Mouse (Mus musculus): ENCODE measurements at regions not wholly inside any gene's neighbourhood (a gene's known extent, or its start where the extent isn't known, plus 50 kb on each side); places are given as distances from the start of the nearest gene placed in this dataset.

DNA sequence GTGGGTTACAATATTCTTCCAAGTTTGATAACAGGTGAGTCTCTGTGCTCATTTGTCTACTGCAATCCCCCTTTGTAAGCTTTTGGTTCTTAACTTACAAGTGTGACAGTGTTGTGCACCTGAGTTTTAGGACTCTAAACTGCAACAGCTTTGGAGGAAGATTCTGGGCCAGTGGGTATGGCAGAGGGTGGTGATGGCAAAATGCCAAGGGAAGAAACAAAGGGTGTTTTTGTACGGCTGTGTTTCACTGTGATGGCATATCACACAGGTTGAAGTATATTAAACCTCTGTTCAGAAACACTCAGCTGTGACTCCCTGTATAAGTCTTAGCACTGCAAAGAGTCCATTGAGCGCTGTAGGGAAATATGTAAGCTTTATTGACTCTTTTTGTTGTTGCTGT lies 140.7 kb downstream of the Dad1 start:
- TF ChIP-seq CTCF (IDR thresholded peaks at IDR 0.05; ENCODE audit: low read depth) (no peak), EP300 (IDR thresholded peaks at IDR 0.05; ENCODE audit: low read depth) (no peak)
- Histone ChIP-seq H3K4me3 (ENCODE audit: low read depth, low read length) (no peak overlapping the region), H3K36me3 (replicated peaks; ENCODE audit: control insufficient read depth, insufficient read depth, low read length) (no peaks in the 10 kb centered on the region), H3K27ac (ENCODE audit: low read depth) (no peak overlapping the region), H3K9me3 (replicated peaks; ENCODE audit: control insufficient read depth, low read length) (no peaks in the 10 kb centered on the region), H3K27me3 (ENCODE audit: control insufficient read depth, insufficient read depth, low read length) (no peaks in the 10 kb centered on the region), H3K4me1 (ENCODE audit: control insufficient read depth, insufficient read depth) (peaks cover 11% of the 10 kb centered on the region), H3K9ac (replicated peaks; ENCODE audit: low read depth, low read length) (no peak overlapping the region), H3K4me2 (ENCODE audit: low read depth, low read length) (no peak overlapping the region)
- 57% methylated on average over 2 of the region's 2 CpGs for WGBS
- no peak for DNase-seq (ENCODE audit: low spot score)
- ATAC-seq (ENCODE audit: insufficient read depth, low read depth) = no peak

DNA sequence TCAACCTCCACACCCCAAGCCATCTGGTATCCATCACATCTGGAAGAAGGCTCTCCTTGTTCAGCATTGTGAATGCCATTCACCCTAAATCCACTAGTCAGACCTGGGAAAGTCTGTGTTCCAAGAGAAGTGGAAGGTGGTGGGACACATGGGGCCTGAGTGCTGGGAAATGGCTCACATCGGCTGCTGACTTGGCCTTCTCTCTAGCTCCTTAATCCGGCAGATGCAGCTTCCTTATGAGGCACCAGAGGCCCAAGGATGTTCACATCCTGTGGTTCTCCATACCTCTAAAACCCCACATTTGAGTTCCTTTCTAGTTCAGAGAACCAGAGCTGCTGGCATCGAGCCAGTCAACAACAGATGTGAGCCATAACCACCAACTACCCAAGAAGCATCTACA lies 142.9 kb downstream of the Dad1 start:
- Histone ChIP-seq H3K27ac (ENCODE audit: low read depth) (no peak overlapping the region), H3K4me2 (ENCODE audit: low read depth, low read length) (no peak overlapping the region), H3K4me3 (ENCODE audit: low read depth, low read length) (no peak overlapping the region), H3K9ac (replicated peaks; ENCODE audit: low read depth, low read length) (no peak overlapping the region), H3K4me1 (ENCODE audit: control insufficient read depth, insufficient read depth) (peaks cover 13% of the 10 kb centered on the region), H3K36me3 (replicated peaks; ENCODE audit: control insufficient read depth, insufficient read depth, low read length) (no peaks in the 10 kb centered on the region), H3K9me3 (replicated peaks; ENCODE audit: control insufficient read depth, low read length) (no peaks in the 10 kb centered on the region), H3K27me3 (ENCODE audit: control insufficient read depth, insufficient read depth, low read length) (no peaks in the 10 kb centered on the region)
- TF ChIP-seq CTCF (IDR thresholded peaks at IDR 0.05; ENCODE audit: low read depth) = no peak
- ATAC-seq (ENCODE audit: insufficient read depth, low read depth) (no peak), DNase-seq (ENCODE audit: low spot score) (no peak)
- 71% methylated on average over 3 of the region's 3 CpGs for WGBS

DNA sequence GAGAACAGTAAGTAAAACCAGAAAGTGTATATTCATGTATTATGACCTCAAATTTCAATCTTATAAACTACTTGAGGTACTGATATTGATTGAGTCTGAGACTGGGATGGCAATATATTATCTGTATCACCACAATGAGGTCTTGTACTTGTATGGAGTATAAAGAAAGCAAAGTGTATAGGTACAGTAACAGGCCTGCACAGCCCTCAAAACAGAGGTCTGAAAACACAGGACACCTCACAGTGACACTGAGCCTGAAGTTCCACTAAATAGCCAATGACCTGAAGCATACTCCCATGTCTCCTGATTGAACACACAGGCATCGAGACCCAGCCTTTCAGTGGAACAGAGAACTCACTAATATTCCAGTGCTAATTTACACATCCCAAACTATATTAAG lies 144.8 kb downstream of the Dad1 start:
- H3K9me3 ChIP-seq (replicated peaks; ENCODE audit: control insufficient read depth, low read length) = no peaks in the 10 kb centered on the region
- ATAC-seq (ENCODE audit: insufficient read depth, low read depth) = no peak
- H3K4me1 ChIP-seq (ENCODE audit: control insufficient read depth, insufficient read depth) = peaks cover 13% of the 10 kb centered on the region
- no peaks in the 10 kb centered on the region for H3K36me3 ChIP-seq (replicated peaks; ENCODE audit: control insufficient read depth, insufficient read depth, low read length)
- H3K27ac ChIP-seq (ENCODE audit: low read depth) = no peak overlapping the region
- H3K4me2 ChIP-seq (ENCODE audit: low read depth, low read length) = peak overlapping the region; percentile 45; the same call in 1 of the 2 replicates
- no peak for DNase-seq (ENCODE audit: low spot score)
- H3K9ac ChIP-seq (replicated peaks; ENCODE audit: low read depth, low read length) = no peak overlapping the region
- no peak overlapping the region for H3K4me3 ChIP-seq (ENCODE audit: low read depth, low read length)
- WGBS = 84% methylated on average over 1 of the region's 1 CpGs
- TF ChIP-seq CTCF (IDR thresholded peaks at IDR 0.05; ENCODE audit: low read depth) (no peak), EP300 (IDR thresholded peaks at IDR 0.05; ENCODE audit: low read depth) (no peak)
- H3K27me3 ChIP-seq (ENCODE audit: control insufficient read depth, insufficient read depth, low read length) = no peaks in the 10 kb centered on the region

DNA sequence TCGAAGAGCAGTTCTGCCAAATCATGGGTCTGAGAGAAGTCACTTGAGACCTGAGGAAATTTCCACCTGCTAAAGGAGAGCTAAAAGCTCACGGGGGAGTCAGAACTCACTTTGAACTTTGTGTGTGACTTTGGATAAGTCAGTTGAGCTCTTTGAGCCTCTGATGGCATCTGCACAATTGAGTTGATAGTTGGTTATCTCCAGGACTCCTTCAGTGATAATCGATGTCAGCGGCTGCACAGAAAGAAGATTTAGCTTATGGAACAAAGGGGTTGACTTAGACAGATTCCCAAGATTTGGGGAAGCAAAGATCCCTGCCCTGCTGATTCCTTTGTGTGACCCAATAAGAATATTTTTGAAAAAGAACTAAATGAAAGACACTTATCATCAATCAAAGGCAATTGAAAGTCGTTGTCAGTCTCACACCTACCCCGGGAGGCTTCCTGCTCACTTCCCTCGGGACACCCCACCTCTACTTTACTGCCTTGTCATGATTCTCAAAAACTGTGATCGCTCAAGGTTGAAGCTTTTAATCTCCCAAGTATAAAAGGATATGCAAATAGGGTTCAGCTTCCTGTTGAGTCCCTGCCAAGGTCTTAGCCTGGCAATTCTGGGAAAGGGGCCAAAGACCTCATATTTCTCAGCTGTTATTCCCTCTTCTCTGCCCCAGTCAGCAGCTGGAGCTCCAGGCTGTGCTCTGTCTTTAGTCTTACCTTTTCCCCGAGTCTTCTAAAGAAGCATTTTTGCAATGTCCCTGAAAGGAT lies 145.4 kb downstream of the Dad1 start:
- H3K4me1 ChIP-seq (ENCODE audit: control insufficient read depth, insufficient read depth) = peaks cover 13% of the 10 kb centered on the region
- no peaks in the 10 kb centered on the region for H3K27me3 ChIP-seq (ENCODE audit: control insufficient read depth, insufficient read depth, low read length)
- TF ChIP-seq EP300 (IDR thresholded peaks at IDR 0.05; ENCODE audit: low read depth) (no peak), CTCF (IDR thresholded peaks at IDR 0.05; ENCODE audit: low read depth) (no peak)
- WGBS = 10% methylated on average over 9 of the region's 9 CpGs
- peak overlapping the region; percentile 45 for H3K4me2 ChIP-seq (ENCODE audit: low read depth, low read length)
- H3K27ac ChIP-seq (ENCODE audit: low read depth) = no peak overlapping the region
- H3K4me3 ChIP-seq (ENCODE audit: low read depth, low read length) = no peak overlapping the region
- no peak overlapping the region for H3K9ac ChIP-seq (replicated peaks; ENCODE audit: low read depth, low read length)
- no peaks in the 10 kb centered on the region for H3K36me3 ChIP-seq (replicated peaks; ENCODE audit: control insufficient read depth, insufficient read depth, low read length)
- ATAC-seq (ENCODE audit: insufficient read depth, low read depth) (peak; percentile 55; the same call in 1 of the 2 replicates), DNase-seq (ENCODE audit: low spot score) (peak; percentile 78)
- H3K9me3 ChIP-seq (replicated peaks; ENCODE audit: control insufficient read depth, low read length) = no peaks in the 10 kb centered on the region

DNA sequence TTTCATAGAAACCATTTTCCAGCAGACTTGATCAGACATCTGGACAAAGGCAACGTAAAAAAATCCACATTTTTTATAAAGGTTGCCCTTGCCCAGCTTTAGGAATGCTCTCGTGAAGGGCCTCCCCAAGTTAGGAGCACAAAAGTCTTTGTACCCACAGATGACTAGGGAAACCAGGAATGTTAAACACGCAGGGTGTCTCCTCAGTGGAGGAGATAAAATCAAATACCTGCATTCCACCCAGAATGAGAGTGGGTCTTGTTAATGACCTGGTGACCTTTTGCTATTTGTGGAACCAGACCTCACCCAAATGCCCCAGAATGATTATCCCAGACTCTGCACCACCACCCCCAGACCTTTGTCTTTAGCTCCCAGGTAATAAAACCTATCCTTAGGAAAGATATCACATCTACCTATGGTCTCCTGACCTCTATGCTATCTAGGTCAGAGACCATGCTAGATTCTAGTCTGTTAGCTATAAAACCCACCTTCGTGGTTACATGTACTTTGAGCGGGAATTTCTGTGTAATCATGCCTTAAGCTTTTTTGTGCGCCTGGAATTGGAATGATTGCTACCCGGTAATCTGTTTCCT lies 146.6 kb downstream of the Dad1 start:
- no peak for DNase-seq (ENCODE audit: low spot score)

More for the DNA sequence above, 146.6 kb downstream of the Dad1 start:
- TF ChIP-seq EP300 (IDR thresholded peaks at IDR 0.05; ENCODE audit: low read depth) (no peak), CTCF (IDR thresholded peaks at IDR 0.05; ENCODE audit: low read depth) (no peak)
- Histone ChIP-seq H3K4me3 (ENCODE audit: low read depth, low read length) (no peak overlapping the region), H3K9ac (replicated peaks; ENCODE audit: low read depth, low read length) (no peak overlapping the region), H3K36me3 (replicated peaks; ENCODE audit: control insufficient read depth, insufficient read depth, low read length) (no peaks in the 10 kb centered on the region), H3K9me3 (replicated peaks; ENCODE audit: control insufficient read depth, low read length) (no peaks in the 10 kb centered on the region), H3K4me1 (ENCODE audit: control insufficient read depth, insufficient read depth) (peaks cover 13% of the 10 kb centered on the region), H3K27ac (ENCODE audit: low read depth) (no peak overlapping the region), H3K4me2 (ENCODE audit: low read depth, low read length) (no peak overlapping the region), H3K27me3 (ENCODE audit: control insufficient read depth, insufficient read depth, low read length) (no peaks in the 10 kb centered on the region)
- 72% methylated on average over 7 of the region's 7 CpGs for WGBS
- no peak for ATAC-seq (ENCODE audit: insufficient read depth, low read depth)

All from heart, postnatal 0 days (tissue).